ENCODE assay signal across 7 mouse cellular contexts in the genomic region with DNA sequence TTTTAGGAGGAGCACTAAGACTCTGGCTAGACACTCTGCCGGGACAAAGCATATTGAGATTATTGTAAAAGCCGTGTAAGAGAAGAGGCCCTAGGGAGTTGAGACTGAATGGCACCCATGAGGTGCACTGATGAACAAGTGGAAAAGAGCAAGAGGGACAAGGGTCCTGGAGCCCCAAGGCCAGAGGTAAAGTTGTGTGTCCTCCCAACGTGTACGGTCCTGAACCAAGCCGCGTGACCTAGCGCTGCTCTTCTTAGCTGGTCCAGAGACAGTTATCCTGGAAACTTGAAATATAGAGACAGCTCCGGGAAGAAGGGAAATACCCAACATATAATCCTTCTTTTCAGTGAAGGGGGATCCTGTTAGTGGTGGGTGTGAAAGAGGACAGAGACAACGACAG. TPM values are rescaled to one million over a fixed set of nuclear protein-coding genes. Genes with fewer than 3 reads are reported as not detected.
DNase-seq lines count a peak whose midpoint lies in the region; ATAC-seq and TF ChIP-seq lines count a peak whose summit lies in the region.

No protein-coding gene starts in this region.

- H3K27me3 ChIP-seq in lung, embryonic 14.5 days (ENCODE audit: insufficient read depth, low read length) = peaks cover 24% of the 10 kb centered on the region
- H3K27me3 ChIP-seq in forebrain, embryonic 14.5 days (replicated peaks; ENCODE audit: control insufficient read depth, insufficient read depth, low read length) = no peaks in the 10 kb centered on the region; the same call in 1 of the 2 replicates
- H3K27me3 ChIP-seq in limb, embryonic 13.5 days = peaks cover 19% of the 10 kb centered on the region
- no peaks in the 10 kb centered on the region for H3K27me3 ChIP-seq in stomach, embryonic 14.5 days (ENCODE audit: control insufficient read depth, insufficient read depth, low read length)

- H3K4me2 ChIP-seq in lung, embryonic 14.5 days = peak overlapping the region; percentile 77
- peak overlapping the region; percentile 83 for H3K4me2 ChIP-seq in forebrain, embryonic 14.5 days (ENCODE audit: low read length)
- peak overlapping the region; percentile 90 for H3K4me2 ChIP-seq in limb, embryonic 13.5 days (replicated peaks)
- H3K4me2 ChIP-seq in stomach, embryonic 14.5 days (replicated peaks; ENCODE audit: low read depth, low read length) = peak overlapping the region; percentile 83

- ATAC-seq in lung, embryonic 14.5 days (ENCODE audit: insufficient read depth) = no peak
- ATAC-seq in forebrain, embryonic 14.5 days = no peak
- no peak for ATAC-seq in limb, embryonic 13.5 days (ENCODE audit: low FRiP score, low read depth)
- ATAC-seq in stomach, embryonic 14.5 days (ENCODE audit: insufficient number of reproducible peaks, insufficient read depth, low FRiP score, low read depth) = no peak

- 62% methylated on average over 9 of the region's 9 CpGs for WGBS in lung, embryonic 14.5 days
- WGBS in forebrain, embryonic 14.5 days = 53% methylated on average over 9 of the region's 9 CpGs
- 60% methylated on average over 9 of the region's 9 CpGs for WGBS in limb, embryonic 13.5 days
- 60% methylated on average over 9 of the region's 9 CpGs for WGBS in stomach, embryonic 14.5 days

- H3K36me3 ChIP-seq in lung, embryonic 14.5 days (ENCODE audit: insufficient read depth) = no peaks in the 10 kb centered on the region
- H3K36me3 ChIP-seq in forebrain, embryonic 14.5 days (ENCODE audit: control insufficient read depth, insufficient read depth, low read length) = no peaks in the 10 kb centered on the region
- H3K36me3 ChIP-seq in limb, embryonic 13.5 days = no peaks in the 10 kb centered on the region
- no peaks in the 10 kb centered on the region for H3K36me3 ChIP-seq in stomach, embryonic 14.5 days (ENCODE audit: control insufficient read depth, insufficient read depth, low read length)

- no peaks in the 10 kb centered on the region for H3K9me3 ChIP-seq in lung, embryonic 14.5 days (ENCODE audit: low read depth, low read length)
- no peaks in the 10 kb centered on the region for H3K9me3 ChIP-seq in forebrain, embryonic 14.5 days (replicated peaks; ENCODE audit: control insufficient read depth, low read length)
- no peaks in the 10 kb centered on the region for H3K9me3 ChIP-seq in limb, embryonic 13.5 days
- no peaks in the 10 kb centered on the region for H3K9me3 ChIP-seq in stomach, embryonic 14.5 days (ENCODE audit: control insufficient read depth, low read depth, low read length)

- H3K4me3 ChIP-seq in lung, embryonic 14.5 days (ENCODE audit: low read depth, low read length) = peak overlapping the region; percentile 41
- peak overlapping the region; percentile 42 for H3K4me3 ChIP-seq in forebrain, embryonic 14.5 days (ENCODE audit: low read depth, low read length)
- H3K4me3 ChIP-seq in limb, embryonic 13.5 days = peak overlapping the region; percentile 53
- peak overlapping the region; percentile 41; the same call in 1 of the 2 replicates for H3K4me3 ChIP-seq in stomach, embryonic 14.5 days (ENCODE audit: low read depth, low read length)

- DNase-seq in lung, embryonic 14.5 days = no peak
- DNase-seq in lung, postnatal 25 days (ENCODE audit: low spot score) = no peak
- DNase-seq in forebrain, embryonic 14.5 days (ENCODE audit: low spot score) = no peak
- no peak for DNase-seq in retina, postnatal 1 day
- no peak for DNase-seq in thymus, postnatal 10 days (ENCODE audit: low spot score in 2 of 2)

- H3K4me1 ChIP-seq in lung, embryonic 14.5 days (ENCODE audit: insufficient read depth) = no peaks in the 10 kb centered on the region
- H3K4me1 ChIP-seq in forebrain, embryonic 14.5 days (ENCODE audit: control insufficient read depth, insufficient read depth, low read length) = no peaks in the 10 kb centered on the region
- H3K4me1 ChIP-seq in limb, embryonic 13.5 days = 0 out of 2 replicates have a peak, but pooled peaks cover 6% of the 10 kb centered on the region
- no peaks in the 10 kb centered on the region for H3K4me1 ChIP-seq in stomach, embryonic 14.5 days (ENCODE audit: control insufficient read depth, insufficient read depth, low read length)

- H3K27ac ChIP-seq in lung, embryonic 14.5 days (ENCODE audit: low read depth) = no peak overlapping the region
- no peak overlapping the region for H3K27ac ChIP-seq in forebrain, embryonic 14.5 days (ENCODE audit: low read depth, low read length)
- H3K27ac ChIP-seq in limb, embryonic 13.5 days = no peak overlapping the region
- no peak overlapping the region for H3K27ac ChIP-seq in stomach, embryonic 14.5 days (ENCODE audit: low read length)

- no peak for TF ChIP-seq CTCF in lung, embryonic 14.5 days (IDR thresholded peaks at IDR 0.05; ENCODE audit: low read depth)

- H3K9ac ChIP-seq in lung, embryonic 14.5 days = 0 out of 2 replicates have a peak overlapping the region, but pooled peaks have one; percentile 48
- H3K9ac ChIP-seq in forebrain, embryonic 14.5 days (ENCODE audit: low read length) = peak overlapping the region; percentile 74; the same call in 1 of the 2 replicates
- H3K9ac ChIP-seq in limb, embryonic 13.5 days = no peak overlapping the region
- H3K9ac ChIP-seq in stomach, embryonic 14.5 days (replicated peaks; ENCODE audit: low read depth, low read length) = no peak overlapping the region

RNA-seq across cellular contexts. Expression of a gene that starts 29.7 kb away (rescaled TPM):
- 169 and 183 TPM in 2 replicates for polyA plus RNA-seq in lung, embryonic 14.5 days (2014; fragmentation: Nextera tagmentation; extraction: Ambion mirVana)
- polyA plus RNA-seq in forebrain, embryonic 14.5 days (2014; fragmentation: Nextera tagmentation; extraction: Ambion mirVana) = 163 and 182 TPM in 2 replicates
- polyA plus RNA-seq in limb, embryonic 13.5 days (2015; fragmentation: Nextera tagmentation; extraction: Ambion mirVana) = 207 and 208 TPM in 2 replicates
- 163 and 172 TPM in 2 replicates for polyA plus RNA-seq in stomach, embryonic 14.5 days (2014; fragmentation: Nextera tagmentation; extraction: Ambion mirVana)

RNA-seq across cellular contexts. Expression of a gene that starts 33.2 kb away (rescaled TPM):
- polyA plus RNA-seq in lung, embryonic 14.5 days (2014; fragmentation: Nextera tagmentation; extraction: Ambion mirVana) = 57.0 and 61.9 TPM in 2 replicates
- polyA plus RNA-seq in forebrain, embryonic 14.5 days (2014; fragmentation: Nextera tagmentation; extraction: Ambion mirVana) = 36.5 and 46.3 TPM in 2 replicates
- polyA plus RNA-seq in limb, embryonic 13.5 days (2015; fragmentation: Nextera tagmentation; extraction: Ambion mirVana) = 49.9 and 51.8 TPM in 2 replicates
- 45.6 and 52.1 TPM in 2 replicates for polyA plus RNA-seq in stomach, embryonic 14.5 days (2014; fragmentation: Nextera tagmentation; extraction: Ambion mirVana)

RNA-seq across cellular contexts. Expression of a gene that starts 48.3 kb away (rescaled TPM):
- polyA plus RNA-seq in lung, embryonic 14.5 days (2014; fragmentation: Nextera tagmentation; extraction: Ambion mirVana) = 0.32 and 0.54 TPM in 2 replicates
- polyA plus RNA-seq in forebrain, embryonic 14.5 days (2014; fragmentation: Nextera tagmentation; extraction: Ambion mirVana) = 0.21 and 0.44 TPM in 2 replicates
- 0.71 and 0.72 TPM in 2 replicates for polyA plus RNA-seq in limb, embryonic 13.5 days (2015; fragmentation: Nextera tagmentation; extraction: Ambion mirVana)
- 0.20 and 0.43 TPM in 2 replicates for polyA plus RNA-seq in stomach, embryonic 14.5 days (2014; fragmentation: Nextera tagmentation; extraction: Ambion mirVana)

RNA-seq across cellular contexts. Expression of a gene that starts 49.2 kb away (rescaled TPM):
- 24.1 and 27.3 TPM in 2 replicates for polyA plus RNA-seq in lung, embryonic 14.5 days (2014; fragmentation: Nextera tagmentation; extraction: Ambion mirVana)
- 24.0 and 28.0 TPM in 2 replicates for polyA plus RNA-seq in forebrain, embryonic 14.5 days (2014; fragmentation: Nextera tagmentation; extraction: Ambion mirVana)
- 38.6 and 38.7 TPM in 2 replicates for polyA plus RNA-seq in limb, embryonic 13.5 days (2015; fragmentation: Nextera tagmentation; extraction: Ambion mirVana)
- 27.2 and 30.2 TPM in 2 replicates for polyA plus RNA-seq in stomach, embryonic 14.5 days (2014; fragmentation: Nextera tagmentation; extraction: Ambion mirVana)

RNA-seq across cellular contexts. Expression of a gene that starts 49.3 kb away (rescaled TPM):
- 126 and 128 TPM in 2 replicates for polyA plus RNA-seq in lung, embryonic 14.5 days (2014; fragmentation: Nextera tagmentation; extraction: Ambion mirVana)
- 135 and 147 TPM in 2 replicates for polyA plus RNA-seq in forebrain, embryonic 14.5 days (2014; fragmentation: Nextera tagmentation; extraction: Ambion mirVana)
- polyA plus RNA-seq in limb, embryonic 13.5 days (2015; fragmentation: Nextera tagmentation; extraction: Ambion mirVana) = 135 and 137 TPM in 2 replicates
- polyA plus RNA-seq in stomach, embryonic 14.5 days (2014; fragmentation: Nextera tagmentation; extraction: Ambion mirVana) = 134 and 144 TPM in 2 replicates

Comparison
In these comparisons a context has a peak if more than half of its experiments do, and no peak if none do; other contexts are left out.
1. H3K9ac ChIP-seq: peak in lung, embryonic 14.5 days (single experiment) and forebrain, embryonic 14.5 days (single experiment); none in limb, embryonic 13.5 days (single experiment) and stomach, embryonic 14.5 days (single experiment).
2. Peak in every context shown above with its lines, with median percentiles within 50 percentile points of each other: H3K4me2 ChIP-seq and H3K4me3 ChIP-seq.